Mouse (Mus musculus) cerebellum, adult 2 months (tissue): ENCODE data around the gene Ehd1.

Source experiments
- CTCF ChIP-seq: fragments of 200-500 bp; IDR thresholded peaks from 2 replicates; pipeline ENCODE4 v1.5.1; 2011; ENCODE audit warnings: low read depth, mild to moderate bottlenecking, control low read depth, low read length, moderate library complexity, borderline replicate concordance; ENCODE audit not compliant: insufficient read depth
- POLR2A ChIP-seq: fragments of 200-500 bp; IDR thresholded peaks from 2 replicates; pipeline ENCODE4 v1.6.1; 2011; ENCODE audit warnings: low read length, control low read depth, borderline replicate concordance; ENCODE audit not compliant: insufficient read depth

DNA sequence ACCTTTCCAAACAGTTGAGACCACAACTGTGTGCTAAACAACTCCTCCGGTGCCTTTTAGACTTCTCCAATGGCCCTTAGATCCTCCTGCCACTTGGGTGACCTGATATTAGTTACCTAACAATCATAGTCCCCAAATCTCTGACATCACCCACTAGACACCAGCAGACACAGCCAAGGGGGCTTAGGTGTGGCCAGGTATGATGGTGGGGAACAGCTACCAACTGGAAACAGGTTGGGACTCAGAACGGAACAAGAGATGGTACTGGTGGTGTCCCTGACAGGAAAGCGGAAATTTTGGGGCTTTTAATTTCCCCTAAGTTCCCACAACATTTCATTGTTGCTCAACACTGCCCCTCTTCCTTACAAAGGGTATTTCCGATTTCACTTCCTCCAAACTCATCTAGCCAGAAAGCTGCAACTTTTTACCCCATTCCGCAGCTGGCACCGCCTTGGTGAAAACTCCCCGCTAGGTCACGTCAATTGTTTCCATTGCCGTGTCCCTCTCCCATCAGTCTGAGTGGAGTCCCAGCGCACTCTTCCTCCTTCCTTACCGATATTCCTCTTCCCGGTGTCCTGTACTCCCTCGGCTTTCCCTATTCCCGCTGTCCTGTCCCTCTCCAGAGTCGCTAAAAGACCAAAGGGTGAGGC is 660 bp upstream of the Ehd1 start:
- no peak for TF ChIP-seq CTCF
- TF ChIP-seq POLR2A: no peak
